Mouse (Mus musculus): ENCODE measurements around the gene Dppa3.

- TF ChIP-seq CTCF (IDR thresholded peaks at IDR 0.05; ENCODE audit: low read depth, low read length) (no peak), POLR2A (IDR thresholded peaks at IDR 0.05; ENCODE audit: borderline replicate concordance, low read depth, low read length) (no peak)
Observed at GRCm38 (mm10) chr6:122670201-122670551, 44.0 kb downstream of the Dppa3 start.

Data from bone marrow macrophage, adult 2 months (primary cell).